8 mouse cellular contexts compared by ENCODE assay signal in genomic region chr8:84990349-84990748, GRCm38 (mm10). TPM values are rescaled to one million over a fixed set of nuclear protein-coding genes. Genes with fewer than 3 reads are reported as not detected.
A peak's percentile ranks its signal among the peaks of the same experiment; 100 is the strongest.
DNase-seq lines count a peak whose midpoint lies in the region; ATAC-seq and TF ChIP-seq lines count a peak whose summit lies in the region.

TSS of gene Hook2 (plus strand) at chr8:84990603.

- H3K36me3 ChIP-seq in ES-Bruce4 (ENCODE audit: control insufficient read depth, insufficient read depth, low read length, poor library complexity, severe bottlenecking) = peaks cover 10% of the 10 kb centered on the region
- no peaks in the 10 kb centered on the region for H3K36me3 ChIP-seq in forebrain, embryonic 14.5 days (ENCODE audit: control insufficient read depth, insufficient read depth, low read length)
- peaks cover 9% of the 10 kb centered on the region for H3K36me3 ChIP-seq in neural tube, embryonic 15.5 days

- H3K9ac ChIP-seq in ES-Bruce4 (ENCODE audit: low read depth, poor library complexity, severe bottlenecking) = peak within 1 kb of the TSS; percentile 73
- H3K9ac ChIP-seq in forebrain, embryonic 14.5 days (ENCODE audit: low read length) = peak within 1 kb of the TSS; percentile 79
- peak within 1 kb of the TSS; percentile 80 for H3K9ac ChIP-seq in neural tube, embryonic 15.5 days (replicated peaks)

- TF ChIP-seq POLR2A in ES-Bruce4 (IDR thresholded peaks at IDR 0.05; ENCODE audit: insufficient read depth, low read length) = peak; percentile 48

- H3K4me2 ChIP-seq in forebrain, embryonic 14.5 days (ENCODE audit: low read length) = peak within 1 kb of the TSS; percentile 96
- peak within 1 kb of the TSS; percentile 93 for H3K4me2 ChIP-seq in neural tube, embryonic 15.5 days

- H3K27ac ChIP-seq in ES-Bruce4 (ENCODE audit: insufficient read depth, low read length) = peak within 1 kb of the TSS; percentile 85
- H3K27ac ChIP-seq in forebrain, embryonic 14.5 days (ENCODE audit: low read depth, low read length) = peak within 1 kb of the TSS; percentile 81
- H3K27ac ChIP-seq in neural tube, embryonic 15.5 days (replicated peaks) = peak within 1 kb of the TSS; percentile 89

- H3K4me1 ChIP-seq in ES-Bruce4 (ENCODE audit: control insufficient read depth, insufficient read depth, low read length) = peaks cover 5% of the 10 kb centered on the region
- H3K4me1 ChIP-seq in forebrain, embryonic 14.5 days (ENCODE audit: control insufficient read depth, insufficient read depth, low read length) = peaks cover 12% of the 10 kb centered on the region
- peaks cover 36% of the 10 kb centered on the region for H3K4me1 ChIP-seq in neural tube, embryonic 15.5 days

- DNase-seq in forebrain, embryonic 14.5 days (ENCODE audit: low spot score) = peak; percentile 99
- DNase-seq in heart, postnatal 14 days = peak; percentile 95 to 97
- peak; percentile 98 for DNase-seq in layer of hippocampus, adult 11-12 months (ENCODE audit: low spot score)
- peak; percentile 98 to 99 for DNase-seq in lung, adult 18-20 months
- peak; percentile 95 for DNase-seq in testis, postnatal 14 days (ENCODE audit: low spot score)

- TF ChIP-seq CTCF in ES-Bruce4 (IDR thresholded peaks at IDR 0.05; ENCODE audit: low read depth, low read length) = peak; percentile 99

- intact Hi-C loops in heart, postnatal 14 days (cut with DNase I) = no loop called here

- no peaks in the 10 kb centered on the region for H3K27me3 ChIP-seq in ES-Bruce4 (ENCODE audit: control insufficient read depth, insufficient read depth, low read length, poor library complexity, severe bottlenecking)
- H3K27me3 ChIP-seq in forebrain, embryonic 14.5 days (replicated peaks; ENCODE audit: control insufficient read depth, insufficient read depth, low read length) = 0 out of 2 replicates have a peak, but pooled peaks cover 12% of the 10 kb centered on the region
- peaks cover 24% of the 10 kb centered on the region for H3K27me3 ChIP-seq in neural tube, embryonic 15.5 days (replicated peaks)

- WGBS in forebrain, embryonic 14.5 days = under 1% methylated on average over 28 of the region's 28 CpGs
- under 1% methylated on average over 28 of the region's 28 CpGs for WGBS in neural tube, embryonic 15.5 days

- TF ChIP-seq EP300 in ES-Bruce4 (IDR thresholded peaks at IDR 0.05; ENCODE audit: insufficient read depth, low read depth, low read length) = peak; percentile 81

- peak; percentile 69 for ATAC-seq in cerebellum, adult (ENCODE audit: insufficient number of reproducible peaks, low FRiP score, low TSS enrichment)
- peak; percentile 92 for ATAC-seq in forebrain, embryonic 14.5 days
- peak; percentile 86 for ATAC-seq in neural tube, embryonic 15.5 days (ENCODE audit: low FRiP score)

- peak within 1 kb of the TSS; percentile 76 for H3K4me3 ChIP-seq in ES-Bruce4 (ENCODE audit: low read depth, low read length)
- H3K4me3 ChIP-seq in forebrain, embryonic 14.5 days (ENCODE audit: low read depth, low read length) = peak within 1 kb of the TSS; percentile 57
- peak within 1 kb of the TSS; percentile 72 for H3K4me3 ChIP-seq in neural tube, embryonic 15.5 days (replicated peaks)

- no peaks in the 10 kb centered on the region for H3K9me3 ChIP-seq in ES-Bruce4 (replicated peaks; ENCODE audit: control insufficient read depth, insufficient read depth, low read length, poor library complexity, severe bottlenecking)
- H3K9me3 ChIP-seq in forebrain, embryonic 14.5 days (replicated peaks; ENCODE audit: control insufficient read depth, low read length) = no peaks in the 10 kb centered on the region
- no peaks in the 10 kb centered on the region for H3K9me3 ChIP-seq in neural tube, embryonic 15.5 days (replicated peaks)

RNA-seq across cellular contexts. Expression of gene Hook2, which starts in this region (rescaled TPM):
- 41.5 and 41.8 TPM in 2 replicates for polyA plus RNA-seq in ES-Bruce4 (2011; ENCODE audit: insufficient read depth, insufficient read length, low read depth, missing spikeins)
- 13.0 and 20.3 TPM in 2 replicates for polyA plus RNA-seq in forebrain, embryonic 14.5 days (2014; fragmentation: Nextera tagmentation; extraction: Ambion mirVana)
- total RNA-seq in heart, postnatal 14 days (2021) = 1 to 10 TPM; 1.6 to 2.0 TPM
- 33.9 and 37.2 TPM in 2 replicates for polyA plus RNA-seq in neural tube, embryonic 15.5 days (2015; fragmentation: Nextera tagmentation; extraction: Ambion mirVana)

Comparison
In these comparisons a context has a peak if more than half of its experiments do, and no peak if none do; other contexts are left out.
1. Peak in every context shown above with its lines: DNase-seq, ATAC-seq, H3K4me3 ChIP-seq and H3K27ac ChIP-seq.